Mouse (Mus musculus) ES-Bruce4 (cell line): ENCODE measurements at regions not wholly inside any gene's neighbourhood (a gene's known extent, or its start where the extent isn't known, plus 50 kb on each side); places are given as distances from the start of the nearest gene placed in this dataset.

Source experiments
- H3K27ac ChIP-seq: 2 replicates; pipeline ENCODE4 v1.5.1; 2012; ENCODE audit warnings: low read length, inconsistent platforms; ENCODE audit not compliant: insufficient read depth
- H3K27me3 ChIP-seq: 2 replicates; pipeline ENCODE4 v1.6.1; 2012; ENCODE audit warnings: mild to moderate bottlenecking, low read length, inconsistent platforms; ENCODE audit not compliant: control insufficient read depth, poor library complexity, insufficient read depth, severe bottlenecking
- H3K36me3 ChIP-seq: 2 replicates; pipeline ENCODE4 v1.6.1; 2012; ENCODE audit warnings: inconsistent platforms, mild to moderate bottlenecking, low read length, moderate library complexity; ENCODE audit not compliant: control insufficient read depth, poor library complexity, insufficient read depth, severe bottlenecking
- H3K4me1 ChIP-seq: one replicate; pipeline ENCODE4 v1.8.1; 2011; ENCODE audit warnings: low read length; ENCODE audit not compliant: control insufficient read depth, insufficient read depth
- H3K4me3 ChIP-seq: 2 replicates; pipeline ENCODE4 v1.5.1; 2011; ENCODE audit warnings: low read depth, mild to moderate bottlenecking, low read length
- H3K9ac ChIP-seq: 2 replicates; pipeline ENCODE4 v1.6.1; 2012; ENCODE audit warnings: low read depth, mild to moderate bottlenecking, inconsistent platforms; ENCODE audit not compliant: poor library complexity, severe bottlenecking
- H3K9me3 ChIP-seq: replicated peaks from 2 replicates; pipeline ENCODE4 v1.6.1; 2012; ENCODE audit warnings: mild to moderate bottlenecking, low read length, inconsistent platforms; ENCODE audit not compliant: control insufficient read depth, poor library complexity, insufficient read depth, severe bottlenecking
- CTCF ChIP-seq: IDR thresholded peaks from one replicate; pipeline ENCODE4 v1.8.1; 2011; ENCODE audit warnings: low read depth, low read length
- EP300 ChIP-seq: IDR thresholded peaks from 2 replicates; pipeline ENCODE4 v1.6.1; 2011; ENCODE audit warnings: low read depth, low read length; ENCODE audit not compliant: insufficient read depth
- POLR2A ChIP-seq: IDR thresholded peaks from one replicate; pipeline ENCODE4 v1.8.1; 2011; ENCODE audit warnings: low read length; ENCODE audit not compliant: insufficient read depth

- TF ChIP-seq EP300, result no peak
- TF ChIP-seq CTCF, result no peak
- no peak for TF ChIP-seq POLR2A
- H3K4me3 ChIP-seq, result no peak overlapping the region
- no peak overlapping the region for H3K27ac ChIP-seq
- H3K27me3 ChIP-seq, result no peaks in the 10 kb centered on the region
- H3K36me3 ChIP-seq, result no peaks in the 10 kb centered on the region
- H3K4me1 ChIP-seq, result peaks cover 3% of the 10 kb centered on the region
- H3K9ac ChIP-seq, result no peak overlapping the region
- no peaks in the 10 kb centered on the region for H3K9me3 ChIP-seq
Observed at GRCm38 (mm10) chr4:125208136-125208915, 80.7 kb upstream of the Zc3h12a start.

- no peaks in the 10 kb centered on the region for H3K27me3 ChIP-seq
- no peak overlapping the region for H3K27ac ChIP-seq
- H3K9me3 ChIP-seq, result no peaks in the 10 kb centered on the region
- no peak for TF ChIP-seq EP300
- no peak for TF ChIP-seq CTCF
- TF ChIP-seq POLR2A, result no peak
- no peak overlapping the region for H3K4me3 ChIP-seq
- H3K36me3 ChIP-seq, result no peaks in the 10 kb centered on the region
- H3K4me1 ChIP-seq, result peaks cover 2% of the 10 kb centered on the region
- no peak overlapping the region for H3K9ac ChIP-seq
Observed at GRCm38 (mm10) chr4:125203521-125203920, 75.9 kb upstream of the Zc3h12a start.

- Histone ChIP-seq H3K9ac (no peak overlapping the region), H3K36me3 (no peaks in the 10 kb centered on the region), H3K4me1 (peaks cover 4% of the 10 kb centered on the region), H3K4me3 (no peak overlapping the region), H3K9me3 (no peaks in the 10 kb centered on the region), H3K27ac (no peak overlapping the region), H3K27me3 (no peaks in the 10 kb centered on the region)
- TF ChIP-seq CTCF, result no peak
- TF ChIP-seq POLR2A, result no peak
- TF ChIP-seq EP300, result no peak
Observed at GRCm38 (mm10) chr4:125201638-125202325, 74.1 kb upstream of the Zc3h12a start.

GRCm38 (mm10) chr4:125200762-125201161 lies 73.1 kb upstream of the Zc3h12a start:
- no peak overlapping the region for H3K27ac ChIP-seq
- H3K9ac ChIP-seq, result no peak overlapping the region
- no peaks in the 10 kb centered on the region for H3K9me3 ChIP-seq
- H3K27me3 ChIP-seq, result no peaks in the 10 kb centered on the region
- no peaks in the 10 kb centered on the region for H3K36me3 ChIP-seq
- H3K4me3 ChIP-seq, result no peak overlapping the region; the same call in 1 of the 2 replicates
- TF ChIP-seq CTCF (no peak), POLR2A (no peak), EP300 (no peak)
- H3K4me1 ChIP-seq, result peaks cover 6% of the 10 kb centered on the region

- Histone ChIP-seq H3K9ac (no peak overlapping the region), H3K27ac (no peak overlapping the region), H3K27me3 (no peaks in the 10 kb centered on the region), H3K4me3 (no peak overlapping the region), H3K4me1 (peaks cover 7% of the 10 kb centered on the region), H3K9me3 (no peaks in the 10 kb centered on the region), H3K36me3 (no peaks in the 10 kb centered on the region)
- TF ChIP-seq POLR2A (no peak), CTCF (no peak), EP300 (no peak)
Observed at GRCm38 (mm10) chr4:125199281-125199680, 71.6 kb upstream of the Zc3h12a start.

- Histone ChIP-seq H3K4me1 (peaks cover 7% of the 10 kb centered on the region), H3K36me3 (no peaks in the 10 kb centered on the region), H3K27me3 (no peaks in the 10 kb centered on the region)
Observed at GRCm38 (mm10) chr4:125195901-125196435, 68.3 kb upstream of the Zc3h12a start.

More at GRCm38 (mm10) chr4:125195901-125196435, 68.3 kb upstream of the Zc3h12a start:
- Histone ChIP-seq H3K4me3 (no peak overlapping the region), H3K9me3 (no peaks in the 10 kb centered on the region), H3K9ac (no peak overlapping the region), H3K27ac (no peak overlapping the region)
- TF ChIP-seq POLR2A (no peak), CTCF (no peak), EP300 (no peak)
